Mouse (Mus musculus) 416B (cell line): ENCODE measurements around the gene Zfp750.

Experiments used
- DNase-seq: peaks from one replicate; pipeline ENCODE4 v3.0.0; 2011; ENCODE audit warnings: low read depth

The Zfp750 gene

GRCm38 (mm10) chr11:121542471-121542870 lies 23.3 kb upstream of the Zfp750 start:
- DNase-seq: no peak

DNA sequence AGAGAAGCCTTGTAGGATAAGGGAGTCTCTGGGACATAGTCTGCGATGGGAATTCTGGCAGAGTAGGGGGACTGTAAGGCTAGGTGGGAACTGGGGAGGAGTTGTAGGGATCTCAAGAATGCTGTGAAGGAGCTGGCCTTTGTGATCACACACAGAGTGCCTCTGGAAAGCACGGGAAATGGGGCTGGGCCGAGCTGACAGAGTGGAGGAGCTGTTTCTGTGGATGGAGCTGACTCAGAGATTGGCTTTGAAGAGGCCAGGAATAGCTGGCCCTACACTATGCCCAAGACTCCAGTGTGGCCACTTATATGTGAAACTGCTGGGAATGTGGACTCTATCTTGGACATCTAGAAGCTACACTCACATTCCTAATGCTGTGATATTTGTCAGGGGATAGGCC lies 17.4 kb upstream of the Zfp750 start:
- no peak for DNase-seq

DNA sequence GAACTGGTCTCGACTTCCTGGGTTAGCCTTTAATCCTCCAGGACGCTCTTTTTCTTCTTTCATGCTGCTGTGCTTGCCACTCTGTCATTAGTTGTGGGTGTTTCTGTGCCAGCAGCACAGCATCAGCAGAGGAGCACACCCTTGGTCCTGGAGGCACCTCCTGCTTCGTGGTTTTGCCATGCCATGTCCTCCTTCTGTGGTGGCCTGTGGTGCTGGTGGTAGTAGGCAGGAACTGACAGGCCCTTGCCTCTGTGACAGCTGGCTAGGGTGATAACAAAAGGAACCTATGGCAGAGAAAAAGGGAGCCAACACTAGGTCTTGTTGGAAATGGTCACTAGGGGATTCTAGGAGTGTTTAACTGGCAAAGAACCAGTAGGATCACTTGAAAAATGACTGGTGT lies 10.6 kb upstream of the Zfp750 start:
- DNase-seq: peak; percentile 87

DNA sequence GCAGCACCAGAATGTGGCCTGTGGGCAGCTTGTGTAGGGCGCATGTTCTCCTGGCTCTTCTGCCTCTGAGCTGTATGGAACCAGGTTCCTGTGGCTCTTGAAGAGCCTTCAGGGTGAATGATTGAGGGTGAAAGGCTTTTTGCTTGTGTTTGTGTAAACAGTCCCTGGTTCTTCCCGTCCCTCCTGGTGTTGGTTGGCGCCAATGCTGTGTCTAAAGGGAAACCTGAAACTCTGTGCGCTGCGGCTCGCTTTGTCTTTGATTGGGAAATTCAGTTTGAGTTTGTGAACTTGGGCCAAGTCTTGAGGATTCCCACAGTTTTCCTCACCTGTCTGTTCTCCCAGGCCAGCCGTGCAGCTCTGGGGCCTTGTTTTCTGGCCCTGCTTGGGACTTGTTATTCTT lies 5.1 kb upstream of the Zfp750 start:
- DNase-seq: no peak

- DNase-seq: peak; percentile 45
Measured at GRCm38 (mm10) chr11:121522156-121522762, 3.1 kb upstream of the Zfp750 start.

DNA sequence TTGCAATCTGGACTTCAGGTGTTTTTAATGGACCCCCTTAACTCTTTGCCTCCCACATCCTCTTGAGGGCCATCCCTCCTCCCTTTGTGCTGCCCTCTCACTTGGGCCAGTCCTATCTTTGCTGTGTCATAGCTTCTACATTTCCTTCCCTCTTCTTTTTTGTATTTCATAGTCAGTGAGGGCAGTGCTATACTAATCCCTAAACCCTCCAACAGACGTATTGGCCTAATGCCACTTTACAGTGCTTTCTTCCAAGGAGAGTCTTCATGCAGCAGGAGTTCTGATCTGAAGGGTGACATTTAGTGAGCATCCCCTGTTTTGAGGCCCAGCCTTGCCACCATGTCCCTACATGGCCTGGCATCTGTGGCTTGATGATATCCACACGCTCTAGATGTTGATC lies 1.6 kb upstream of the Zfp750 start:
- DNase-seq: peak; percentile 52

GRCm38 (mm10) chr11:121519703-121520102 lies 570 bp upstream of the Zfp750 start:
- no peak for DNase-seq

- DNase-seq: peak; percentile 59
Measured at GRCm38 (mm10) chr11:121517687-121518465, 1.3 kb downstream of the Zfp750 start.

DNA sequence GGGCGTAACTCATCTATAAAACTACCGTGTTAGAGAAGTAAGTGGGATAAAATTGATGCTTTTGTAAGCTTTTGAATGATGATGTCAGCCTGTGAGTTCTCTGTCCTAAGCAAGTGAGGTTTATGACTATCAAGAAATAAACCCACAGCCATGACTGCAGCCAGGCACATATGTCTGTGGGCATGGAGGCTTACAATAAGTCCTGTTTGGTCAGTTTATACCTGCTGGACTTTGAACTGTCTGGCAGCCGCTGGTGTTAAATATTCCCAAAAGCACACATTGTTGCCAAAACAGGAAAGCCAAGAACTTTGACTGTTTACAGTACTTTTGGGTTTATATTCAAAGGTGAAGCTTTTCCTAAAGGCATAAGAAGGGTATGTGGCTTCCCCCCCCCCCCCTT lies 2.2 kb downstream of the Zfp750 start:
- DNase-seq: no peak

DNA sequence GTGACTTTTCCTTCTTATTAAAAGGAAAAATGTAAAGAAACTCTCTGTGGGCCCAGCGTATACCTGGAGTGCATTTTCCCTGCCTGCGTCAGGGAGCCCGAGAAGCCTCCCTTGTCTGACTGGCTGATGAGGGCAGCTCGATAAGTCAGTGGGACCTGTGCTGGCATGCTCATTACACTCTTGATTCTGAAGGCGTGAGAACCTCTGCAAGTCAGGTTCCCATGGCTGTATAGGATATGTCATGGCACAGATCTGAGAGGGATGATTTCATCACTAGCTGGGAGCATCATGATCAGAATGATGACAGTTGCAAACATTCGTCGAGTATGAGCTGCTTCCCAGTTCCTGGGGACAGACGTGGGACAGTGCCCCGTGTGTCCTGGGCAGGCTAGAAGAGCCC lies 3.1 kb downstream of the Zfp750 start:
- DNase-seq: no peak

DNA sequence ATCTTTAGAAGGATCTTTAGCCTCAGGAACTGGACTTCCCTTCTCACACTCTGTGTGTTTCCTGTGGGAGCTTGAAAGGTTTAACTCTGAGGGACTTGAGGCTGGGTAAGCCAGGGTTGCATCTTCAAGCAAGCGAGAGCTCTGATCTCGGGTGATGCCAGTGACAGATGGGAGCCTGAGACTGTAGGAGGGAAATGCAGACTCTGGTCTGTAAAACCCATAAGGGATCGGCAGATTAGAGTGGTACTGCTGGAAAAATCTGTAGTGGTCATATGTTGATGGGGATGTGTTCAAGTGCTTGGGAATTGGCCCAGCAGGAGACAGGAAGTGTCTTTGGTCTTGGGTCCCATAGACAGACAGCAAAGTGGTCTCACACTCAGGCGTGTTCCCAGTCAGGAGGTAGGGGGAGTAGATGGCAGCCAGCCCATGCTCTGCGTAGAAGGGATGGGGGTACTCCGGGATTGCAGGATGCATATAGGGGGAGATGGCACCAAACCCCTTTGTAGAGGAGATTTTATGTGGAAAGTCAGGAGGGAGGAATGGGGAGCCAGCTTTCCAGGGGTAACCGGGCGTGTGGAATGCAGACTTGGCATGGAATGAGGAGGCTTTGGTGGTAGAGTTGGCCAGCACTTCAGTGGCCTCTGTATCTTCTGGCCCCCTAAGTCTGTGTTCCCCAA lies 6.1 kb downstream of the Zfp750 start:
- DNase-seq: no peak

GRCm38 (mm10) chr11:121510512-121511246 lies 8.5 kb downstream of the Zfp750 start:
- no peak for DNase-seq

GRCm38 (mm10) chr11:121508478-121508877 lies 10.7 kb downstream of the Zfp750 start:
- no peak for DNase-seq

DNA sequence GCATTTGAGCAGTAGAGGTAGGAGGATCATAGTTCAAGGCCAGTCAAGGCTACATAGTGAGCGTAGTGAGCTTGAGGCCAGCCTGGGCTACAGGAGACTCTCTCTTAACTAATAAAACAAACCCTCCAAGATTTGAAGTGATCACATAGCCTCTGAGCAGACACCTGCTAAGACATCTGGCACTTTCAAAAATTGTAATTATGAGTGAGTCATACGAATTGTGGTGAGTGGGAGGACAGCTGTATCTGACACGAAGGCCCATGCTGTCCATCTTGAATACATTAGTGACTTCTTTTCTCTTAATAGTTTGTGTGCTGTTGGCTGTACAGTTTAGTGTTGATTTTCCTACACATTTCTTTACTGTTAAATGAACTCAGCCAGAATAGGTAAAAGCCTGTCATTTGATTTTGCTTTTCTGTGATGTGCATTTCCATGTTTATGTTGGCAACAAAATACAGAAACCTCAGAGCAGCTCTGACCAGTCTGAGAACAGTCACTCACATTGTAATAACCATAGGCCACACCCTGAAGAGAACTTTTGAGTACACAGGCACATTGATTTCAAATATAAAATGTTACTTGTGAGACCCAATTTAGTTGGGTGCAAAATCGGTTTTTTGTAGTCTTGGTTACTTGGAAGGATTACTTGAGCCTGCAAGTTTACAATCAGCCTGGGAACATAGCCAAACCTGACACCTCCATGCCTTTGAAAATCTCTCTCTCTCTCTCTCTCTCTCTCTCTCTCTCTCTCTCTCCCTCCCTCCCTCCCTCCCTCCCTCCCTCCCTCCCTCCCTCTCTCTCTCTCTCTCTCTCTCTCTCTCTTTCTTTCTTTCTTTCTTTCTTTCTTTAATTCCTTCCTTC lies 16.9 kb downstream of the Zfp750 start:
- peak; percentile 30 for DNase-seq

DNA sequence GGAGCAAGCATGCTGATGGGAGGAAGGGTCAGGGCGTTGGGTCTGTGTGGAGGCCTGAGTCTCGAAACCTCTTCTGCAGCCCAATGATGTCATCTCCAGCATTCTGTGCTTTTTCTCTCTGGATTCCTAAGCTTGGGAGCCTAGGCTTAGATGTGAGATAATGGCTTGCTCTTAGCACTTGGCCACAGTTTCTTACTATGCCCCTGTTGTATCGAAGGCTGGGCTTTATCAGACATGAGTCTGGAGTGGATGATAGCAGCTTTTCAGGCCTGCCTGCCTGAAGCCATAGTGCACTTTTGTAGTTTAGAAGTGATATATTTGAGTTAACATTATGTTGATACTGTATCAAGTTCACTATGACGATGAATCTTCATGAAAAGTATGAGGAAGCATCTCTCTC lies 17.6 kb downstream of the Zfp750 start:
- no peak for DNase-seq

GRCm38 (mm10) chr11:121500595-121500994 lies 18.5 kb downstream of the Zfp750 start:
- DNase-seq: no peak

- no peak for DNase-seq
Measured at GRCm38 (mm10) chr11:121490651-121491050, 28.5 kb downstream of the Zfp750 start.

DNA sequence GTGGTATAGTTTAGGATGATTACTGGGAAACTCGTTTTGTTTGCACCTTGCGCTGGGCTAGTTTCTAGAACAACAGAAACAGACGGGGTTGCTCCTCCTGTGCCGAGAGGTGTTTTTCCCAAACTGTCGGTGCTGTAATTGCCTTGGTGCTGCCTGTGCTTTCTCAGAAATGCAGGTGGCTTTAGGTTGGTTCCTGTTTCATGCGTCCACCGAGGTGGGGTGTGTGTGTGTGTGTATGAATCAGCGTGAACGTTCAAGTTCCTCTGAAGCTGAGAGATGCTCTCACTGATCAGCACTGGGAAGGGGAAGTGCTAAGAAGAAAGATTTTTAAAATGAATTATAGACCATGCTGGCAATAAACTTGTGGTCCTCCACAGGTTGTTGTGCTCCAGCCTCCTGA lies 33.3 kb downstream of the Zfp750 start:
- peak; percentile 42 for DNase-seq

GRCm38 (mm10) chr11:121481129-121481528 lies 38.0 kb downstream of the Zfp750 start:
- no peak for DNase-seq

DNA sequence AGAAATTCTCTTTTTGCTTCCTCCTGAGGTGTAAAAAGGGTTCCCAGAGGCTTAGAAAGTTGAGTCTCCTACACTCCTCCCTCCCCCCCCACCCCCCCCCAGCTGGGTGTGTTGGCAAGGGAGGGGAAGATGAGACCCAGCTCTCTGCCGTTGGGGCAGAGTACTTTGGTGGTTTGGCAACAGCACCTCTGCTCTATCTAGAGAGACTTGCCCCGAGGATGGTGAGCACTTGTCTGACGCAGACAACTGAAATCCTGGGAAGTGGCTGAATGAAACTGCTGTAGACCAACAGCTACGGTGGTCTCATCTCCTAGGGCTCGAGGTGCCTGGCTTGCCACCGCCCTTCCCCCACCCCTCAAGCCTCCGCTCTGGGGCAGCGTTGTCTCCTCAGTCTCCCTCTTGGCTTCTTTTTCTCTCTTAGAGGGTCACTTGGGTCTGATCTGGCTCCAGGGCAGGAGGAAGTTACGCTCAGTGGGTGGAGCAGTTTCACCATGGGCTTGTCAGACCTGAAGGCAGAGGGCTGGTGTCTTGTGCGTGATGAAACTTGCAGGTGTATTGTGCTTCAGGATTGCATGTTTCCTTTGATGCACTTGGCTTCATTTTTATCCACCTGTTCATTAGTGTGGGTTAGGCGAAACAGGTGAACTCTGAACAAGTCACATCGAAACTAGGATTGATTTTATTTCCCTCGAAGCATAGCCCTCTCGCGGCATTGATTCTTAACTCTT lies 39.5 kb downstream of the Zfp750 start:
- no peak for DNase-seq
